Mouse (Mus musculus) liver, embryonic 15.5 days (tissue): ENCODE results near the gene Wasf2. TPM values are rescaled to one million over a fixed set of nuclear protein-coding genes. Genes with fewer than 3 reads are reported as not detected.

Experiments
- ATAC-seq: fragments of 200-750 bp; cut with Nextera tagmentation; 2 replicates; pipeline ENCODE4 v1.8.0; 2017; ENCODE audit warnings: moderate number of reproducible peaks, mild to moderate bottlenecking, moderate library complexity; ENCODE audit not compliant: insufficient read depth
- H3K27ac ChIP-seq: fragments of 300-500 bp; sonication (generic); replicated peaks from 2 replicates; pipeline ENCODE4 v1.5.1; 2015; ENCODE audit warnings: mild to moderate bottlenecking, inconsistent platforms
- H3K27me3 ChIP-seq: fragments of 300-500 bp; sonication (generic); 2 replicates; pipeline ENCODE4 v1.6.1; 2015; ENCODE audit warnings: mild to moderate bottlenecking, inconsistent platforms
- H3K36me3 ChIP-seq: fragments of 300-500 bp; sonication (generic); replicated peaks from 2 replicates; pipeline ENCODE4 v1.6.1; 2015; ENCODE audit warnings: moderate library complexity, mild to moderate bottlenecking, inconsistent platforms
- H3K4me1 ChIP-seq: fragments of 300-500 bp; sonication (generic); replicated peaks from 2 replicates; pipeline ENCODE4 v1.6.1; 2015; ENCODE audit warnings: inconsistent platforms
- H3K4me2 ChIP-seq: fragments of 300-500 bp; sonication (generic); 2 replicates; pipeline ENCODE4 v1.6.1; 2015; ENCODE audit warnings: moderate library complexity, mild to moderate bottlenecking, inconsistent platforms
- H3K4me3 ChIP-seq: fragments of 300-500 bp; sonication (generic); replicated peaks from 2 replicates; pipeline ENCODE4 v1.5.1; 2015; ENCODE audit warnings: mild to moderate bottlenecking, inconsistent platforms
- H3K9ac ChIP-seq: fragments of 300-500 bp; sonication (generic); 2 replicates; pipeline ENCODE4 v1.6.1; 2015; ENCODE audit warnings: moderate library complexity, mild to moderate bottlenecking, inconsistent platforms
- H3K9me3 ChIP-seq: fragments of 300-500 bp; sonication (generic); replicated peaks from 2 replicates; pipeline ENCODE4 v1.6.1; 2016; ENCODE audit warnings: inconsistent platforms
- WGBS: fragments of 180-500 bp; shearing (Covaris S2); methylation state at CpG from one replicate; pipeline ENCODE4 v1.1.7; 2015; ENCODE audit warnings: mixed read lengths; ENCODE audit not compliant: insufficient replicate concordance; 5-methylcytosine and 5-hydroxymethylcytosine counted together
- polyA plus RNA-seq: library from polyadenylated mRNA; unstranded; fragments of >200 nt; fragmentation: Nextera tagmentation; extraction: Ambion mirVana; gene quantifications from 2 replicates; pipeline ENCODE4 v1.2.1, GENCODE M21; 2015

The Wasf2 gene
- polyA plus RNA-seq, result 44.0 and 52.0 TPM in 2 replicates

DNA sequence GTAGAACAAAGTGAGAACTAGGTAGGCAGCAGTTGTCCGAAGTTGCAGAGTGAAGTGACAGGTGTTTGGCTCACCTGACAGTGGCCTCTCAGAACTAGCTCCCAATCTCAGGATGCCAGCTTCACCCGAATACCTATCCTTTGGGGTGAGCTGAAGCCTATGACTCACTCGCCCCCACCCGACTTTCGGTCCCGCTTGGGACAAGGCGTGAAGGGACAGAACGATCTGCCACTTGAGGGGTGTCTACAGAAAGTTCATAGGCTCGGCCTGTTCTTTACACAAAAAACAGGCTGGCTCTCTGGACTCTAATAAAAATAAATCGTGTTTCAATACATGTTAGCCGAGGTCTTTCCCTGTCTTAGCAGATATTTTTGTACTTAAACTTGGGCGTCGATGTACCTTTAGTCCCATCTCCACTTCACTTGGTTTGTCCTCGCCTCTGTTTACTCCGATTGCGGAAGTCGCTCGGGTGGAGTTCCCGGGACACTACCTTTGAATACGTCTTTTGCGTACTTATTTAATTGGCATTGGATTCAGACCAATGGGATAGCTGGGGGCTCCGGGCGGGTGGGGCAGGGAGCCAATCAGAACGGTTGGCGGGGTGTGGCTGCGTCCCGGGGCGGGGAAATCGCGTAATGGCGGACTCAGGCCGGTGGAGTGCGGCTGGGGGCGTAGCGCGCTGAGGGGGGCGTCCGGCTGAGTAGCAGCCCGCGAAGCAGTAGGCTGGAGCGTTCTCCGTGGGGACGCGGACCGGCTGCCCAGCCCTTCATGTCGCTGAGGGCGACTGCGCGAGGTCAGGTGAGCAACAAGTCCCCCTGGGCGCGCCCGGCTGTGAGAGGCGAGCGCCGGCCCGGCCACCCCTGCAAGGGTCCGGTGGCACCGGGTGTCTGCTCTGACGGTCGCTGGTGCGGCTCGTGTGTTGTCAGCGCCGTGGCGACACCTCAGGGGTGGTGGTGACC is at the start of gene Wasf2:
Gene Wasf2, plus strand, starts transcription at position 575 of the 959 bp plus-strand sequence.
- no peaks in the 10 kb centered on the region for H3K27me3 ChIP-seq
- peak within 1 kb of the TSS; percentile 88 for H3K27ac ChIP-seq
- H3K4me1 ChIP-seq, result peaks cover 27% of the 10 kb centered on the region
- peak within 1 kb of the TSS; percentile 98 for H3K4me3 ChIP-seq
- under 1% methylated on average over 65 of the region's 65 CpGs for WGBS
- peak within 1 kb of the TSS; percentile 81 for H3K4me2 ChIP-seq
- H3K9ac ChIP-seq, result peak within 1 kb of the TSS; percentile 97
- peak; percentile 96 for ATAC-seq
- no peaks in the 10 kb centered on the region for H3K9me3 ChIP-seq
- peaks cover 15% of the 10 kb centered on the region for H3K36me3 ChIP-seq

DNA sequence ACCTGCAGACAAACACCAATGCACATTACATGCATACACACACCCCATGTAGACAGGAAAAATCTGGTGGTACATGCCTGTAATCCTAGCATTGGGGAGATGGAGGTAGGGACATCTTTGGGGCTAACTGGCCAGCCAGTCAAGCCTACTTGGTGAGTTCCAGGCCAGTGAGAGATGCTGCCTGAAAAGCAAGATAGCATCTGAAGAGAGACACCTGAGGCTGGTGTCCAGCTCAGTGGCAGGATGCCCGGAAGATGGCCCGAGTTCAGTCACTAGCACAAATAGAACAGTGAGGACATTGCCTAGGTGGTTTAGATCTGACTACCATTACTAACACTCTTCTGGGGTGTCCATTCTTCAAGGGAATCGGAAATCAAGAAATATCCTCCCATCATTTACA is 49.4 kb upstream of the Wasf2 start:
- Histone ChIP-seq H3K27ac (no peak overlapping the region), H3K4me2 (no peak overlapping the region), H3K9me3 (no peaks in the 10 kb centered on the region), H3K4me3 (no peak overlapping the region), H3K27me3 (peaks cover 24% of the 10 kb centered on the region), H3K4me1 (peaks cover 39% of the 10 kb centered on the region), H3K36me3 (0 out of 2 replicates have a peak, but pooled peaks cover 2% of the 10 kb centered on the region), H3K9ac (no peak overlapping the region)
- 75% methylated on average over 3 of the region's 3 CpGs for WGBS
- no peak for ATAC-seq

DNA sequence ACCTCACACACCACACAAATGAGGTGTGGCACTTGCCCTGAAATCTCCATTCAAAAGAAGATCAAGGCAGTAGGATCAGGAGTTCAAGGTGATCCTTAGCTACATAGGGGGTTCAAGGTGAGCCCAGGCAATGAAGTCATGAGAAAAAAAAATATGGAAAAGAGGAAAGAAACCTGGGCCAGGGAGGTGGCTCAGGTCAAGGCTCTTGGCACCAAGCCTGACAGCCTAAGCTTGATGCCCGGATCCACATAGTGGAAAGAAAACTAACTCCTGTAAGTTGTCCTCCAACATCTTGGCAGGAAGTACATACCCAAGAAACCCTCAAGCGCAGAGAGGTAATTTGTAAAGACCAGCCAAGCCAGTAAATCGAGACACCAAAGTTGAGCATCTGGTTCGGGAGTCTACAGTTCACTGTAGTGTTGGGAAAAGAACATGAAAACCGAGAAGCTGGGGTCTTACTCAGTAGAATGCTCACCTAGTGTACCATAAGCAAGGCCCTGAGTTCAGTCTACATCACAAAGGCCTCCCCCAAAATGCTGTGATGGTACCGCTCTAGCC is 48.0 kb upstream of the Wasf2 start:
- H3K4me2 ChIP-seq, result no peak overlapping the region
- H3K4me3 ChIP-seq, result no peak overlapping the region
- peaks cover 31% of the 10 kb centered on the region for H3K27me3 ChIP-seq
- no peak overlapping the region for H3K27ac ChIP-seq
- WGBS, result 77% methylated on average over 6 of the region's 6 CpGs
- 0 out of 2 replicates have a peak, but pooled peaks cover 2% of the 10 kb centered on the region for H3K36me3 ChIP-seq
- H3K9me3 ChIP-seq, result no peaks in the 10 kb centered on the region
- H3K9ac ChIP-seq, result no peak overlapping the region
- ATAC-seq, result no peak
- peaks cover 47% of the 10 kb centered on the region for H3K4me1 ChIP-seq

DNA sequence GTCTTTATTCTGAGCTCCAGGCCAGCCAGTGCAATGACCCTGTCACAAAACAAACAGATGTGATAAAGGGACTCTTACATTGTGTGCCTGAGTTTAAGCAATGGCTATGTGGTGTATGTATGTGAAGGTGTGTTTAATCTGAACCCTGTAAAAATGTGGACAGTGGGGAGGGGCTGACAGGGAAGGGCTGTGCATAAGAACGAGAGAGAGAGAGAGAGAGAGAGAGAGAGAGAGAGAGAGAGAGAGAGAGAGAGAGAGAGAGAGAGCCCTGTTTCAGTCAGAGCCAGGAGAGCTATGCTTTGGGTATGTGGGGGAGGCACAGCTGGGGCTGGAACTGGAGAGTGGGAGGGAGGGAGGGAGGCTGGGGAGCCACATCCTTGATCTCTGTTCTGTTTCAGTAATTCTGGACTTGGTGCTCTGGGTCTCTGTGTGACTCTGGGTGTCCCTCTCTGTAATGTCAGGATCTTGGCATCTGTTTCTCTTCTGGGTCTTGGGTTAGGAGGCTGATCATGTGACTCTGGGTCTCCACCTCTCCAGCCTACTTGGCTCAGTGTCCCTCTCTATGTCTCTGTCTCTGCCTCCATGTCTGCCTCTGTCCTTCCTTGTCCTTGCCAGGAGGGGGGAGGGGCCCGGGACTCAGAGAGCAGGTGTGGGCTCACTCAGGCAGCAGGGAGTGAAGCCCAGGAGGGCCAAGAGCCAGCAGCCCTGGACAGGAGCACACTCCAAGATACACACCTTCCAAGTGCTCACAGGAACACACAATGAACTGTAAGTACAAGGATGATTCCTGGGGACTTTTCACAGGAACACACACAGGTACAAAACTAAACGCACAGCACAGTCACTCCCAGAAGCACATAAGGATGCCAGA is 46.1 kb upstream of the Wasf2 start:
- H3K4me1 ChIP-seq, result peaks cover 47% of the 10 kb centered on the region
- 22% methylated on average over 3 of the region's 3 CpGs for WGBS
- no peak overlapping the region for H3K27ac ChIP-seq
- peaks cover 36% of the 10 kb centered on the region for H3K27me3 ChIP-seq
- H3K9ac ChIP-seq, result no peak overlapping the region
- ATAC-seq, result 0 out of 2 replicates have a peak, but pooled peaks have one; percentile 14
- H3K9me3 ChIP-seq, result no peaks in the 10 kb centered on the region
- no peaks in the 10 kb centered on the region for H3K36me3 ChIP-seq
- H3K4me2 ChIP-seq, result peak overlapping the region; percentile 68
- H3K4me3 ChIP-seq, result no peak overlapping the region

DNA sequence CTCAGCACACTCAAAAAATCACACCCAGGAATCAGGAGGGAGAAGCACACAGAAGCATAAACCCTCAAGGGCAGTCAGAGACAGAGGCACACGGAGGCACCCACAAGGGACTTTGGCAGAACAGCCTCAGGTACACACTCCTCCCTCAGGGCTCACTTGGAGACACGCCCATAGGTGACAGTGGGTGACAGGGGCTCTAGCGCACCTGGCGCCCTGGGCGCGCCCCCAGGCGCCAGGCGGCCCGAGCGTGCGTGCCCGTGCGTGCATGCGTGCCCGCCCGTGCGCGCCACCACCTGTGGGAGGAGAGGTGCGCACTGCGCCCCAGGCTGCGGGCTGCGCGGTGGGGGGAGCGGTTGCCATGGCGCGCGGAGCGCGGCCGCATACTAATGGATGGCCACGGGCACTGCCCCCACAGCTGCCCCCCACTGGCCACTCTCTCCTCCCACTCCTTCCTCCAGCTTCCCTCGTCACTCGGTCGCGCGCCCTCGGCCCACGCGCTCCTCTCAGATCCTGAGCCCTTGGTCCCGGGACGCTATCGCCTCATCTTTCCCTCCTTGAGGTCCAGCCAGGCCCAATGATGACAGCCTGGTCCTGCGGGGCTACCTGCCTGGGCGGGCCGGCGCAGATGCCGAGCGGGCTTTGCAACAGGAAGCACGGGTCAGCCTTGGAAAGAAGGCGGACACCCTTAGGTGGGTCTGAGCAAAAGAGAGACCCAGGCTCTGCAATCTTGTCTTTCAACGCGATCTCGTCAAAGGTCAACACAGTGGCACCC is 45.1 kb upstream of the Wasf2 start:
- Histone ChIP-seq H3K36me3 (no peaks in the 10 kb centered on the region), H3K4me2 (peak overlapping the region; percentile 68), H3K27ac (no peak overlapping the region), H3K9me3 (no peaks in the 10 kb centered on the region), H3K27me3 (peaks cover 43% of the 10 kb centered on the region), H3K9ac (peak overlapping the region; percentile 15; the same call in 1 of the 2 replicates), H3K4me3 (peak overlapping the region; percentile 38), H3K4me1 (peaks cover 40% of the 10 kb centered on the region)
- ATAC-seq, result 0 out of 2 replicates have a peak, but pooled peaks have one; percentile 14
- WGBS, result 3% methylated on average over 53 of the region's 53 CpGs

DNA sequence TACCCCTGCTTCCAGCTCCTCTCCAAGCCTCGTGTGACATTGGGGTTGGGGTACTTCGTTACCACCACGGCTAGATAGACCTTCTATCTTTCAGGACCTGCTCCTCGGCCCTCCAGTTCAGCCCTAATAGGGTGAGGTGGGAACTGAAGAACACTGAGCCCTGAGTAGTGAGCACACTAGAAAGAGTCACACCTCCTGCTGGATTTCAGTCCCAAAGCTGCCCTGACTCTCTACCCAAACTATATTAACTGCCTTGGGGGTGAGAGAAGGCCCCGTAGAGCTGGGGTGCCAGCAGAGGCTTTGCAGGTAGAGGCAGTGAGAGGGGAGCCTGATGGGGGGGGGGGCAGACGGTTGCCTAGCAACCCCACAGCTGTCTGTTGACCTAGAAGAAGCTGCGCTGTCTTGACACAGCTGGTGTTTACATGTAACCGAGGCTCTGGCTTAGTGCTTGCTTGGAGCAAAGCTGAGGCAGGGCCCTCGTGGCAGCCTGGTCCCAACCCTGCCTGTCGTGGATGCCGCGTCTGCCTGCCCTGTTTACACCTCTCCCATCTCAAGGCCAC is 44.4 kb upstream of the Wasf2 start:
- no peak overlapping the region for H3K4me2 ChIP-seq
- peaks cover 50% of the 10 kb centered on the region for H3K27me3 ChIP-seq
- H3K27ac ChIP-seq, result 0 out of 2 replicates have a peak overlapping the region, but pooled peaks have one; percentile 24
- no peaks in the 10 kb centered on the region for H3K36me3 ChIP-seq
- H3K9me3 ChIP-seq, result no peaks in the 10 kb centered on the region
- 35% methylated on average over 12 of the region's 12 CpGs for WGBS
- peaks cover 44% of the 10 kb centered on the region for H3K4me1 ChIP-seq
- ATAC-seq, result no peak
- H3K4me3 ChIP-seq, result no peak overlapping the region
- H3K9ac ChIP-seq, result no peak overlapping the region

DNA sequence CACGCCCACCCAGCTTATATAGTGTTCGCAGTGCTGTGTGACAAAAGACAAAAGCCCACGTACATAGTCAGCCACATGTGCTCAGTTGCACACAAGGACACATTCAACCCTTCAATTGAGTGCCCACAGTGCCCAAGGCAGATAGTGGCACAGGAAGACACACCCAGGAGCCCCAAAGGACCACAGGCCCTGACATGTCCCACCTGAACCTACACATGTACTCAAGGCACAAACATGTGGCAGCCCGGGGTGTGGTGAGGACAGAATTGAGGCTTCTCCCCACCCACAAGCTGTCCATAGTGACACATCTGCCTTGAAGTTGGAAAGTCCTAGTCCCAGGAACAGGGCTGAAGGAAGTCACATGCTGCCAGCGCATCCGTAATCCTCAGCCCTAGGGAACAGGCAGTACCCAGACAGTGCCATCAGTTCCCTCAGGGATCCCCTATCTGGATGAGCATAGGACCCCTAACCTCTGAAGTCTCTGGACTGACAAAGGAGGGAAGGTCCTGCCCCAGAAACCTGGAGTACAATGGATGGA is 43.1 kb upstream of the Wasf2 start:
- H3K36me3 ChIP-seq, result no peaks in the 10 kb centered on the region
- H3K9me3 ChIP-seq, result no peaks in the 10 kb centered on the region
- H3K4me2 ChIP-seq, result no peak overlapping the region
- no peak for ATAC-seq
- H3K9ac ChIP-seq, result no peak overlapping the region
- 74% methylated on average over 6 of the region's 6 CpGs for WGBS
- no peak overlapping the region for H3K27ac ChIP-seq
- peaks cover 56% of the 10 kb centered on the region for H3K4me1 ChIP-seq
- H3K27me3 ChIP-seq, result peaks cover 63% of the 10 kb centered on the region
- no peak overlapping the region for H3K4me3 ChIP-seq

DNA sequence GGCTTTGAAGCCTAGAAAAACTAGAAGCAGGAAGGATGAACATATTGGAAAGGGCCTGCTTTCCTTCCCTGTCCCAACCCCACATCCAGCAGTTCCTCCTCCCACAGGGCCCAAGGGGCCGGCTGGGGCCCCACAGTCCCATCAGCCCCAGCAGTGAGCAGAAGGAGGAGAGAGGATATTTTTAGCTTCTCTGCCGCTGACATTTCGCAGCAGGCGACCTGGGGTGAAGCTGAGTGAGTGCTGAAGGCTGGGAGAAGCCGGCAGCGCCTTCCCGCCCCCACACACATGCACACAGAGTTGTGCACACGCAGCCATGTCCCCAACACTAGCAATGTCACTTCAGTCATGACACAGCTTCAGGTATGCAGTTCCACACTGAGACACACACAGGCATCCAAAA is 42.5 kb upstream of the Wasf2 start:
- Histone ChIP-seq H3K36me3 (no peaks in the 10 kb centered on the region), H3K4me2 (no peak overlapping the region), H3K4me1 (peaks cover 62% of the 10 kb centered on the region), H3K4me3 (no peak overlapping the region), H3K9ac (no peak overlapping the region), H3K27ac (no peak overlapping the region), H3K27me3 (peaks cover 69% of the 10 kb centered on the region), H3K9me3 (no peaks in the 10 kb centered on the region)
- no peak for ATAC-seq
- 14% methylated on average over 8 of the region's 8 CpGs for WGBS

DNA sequence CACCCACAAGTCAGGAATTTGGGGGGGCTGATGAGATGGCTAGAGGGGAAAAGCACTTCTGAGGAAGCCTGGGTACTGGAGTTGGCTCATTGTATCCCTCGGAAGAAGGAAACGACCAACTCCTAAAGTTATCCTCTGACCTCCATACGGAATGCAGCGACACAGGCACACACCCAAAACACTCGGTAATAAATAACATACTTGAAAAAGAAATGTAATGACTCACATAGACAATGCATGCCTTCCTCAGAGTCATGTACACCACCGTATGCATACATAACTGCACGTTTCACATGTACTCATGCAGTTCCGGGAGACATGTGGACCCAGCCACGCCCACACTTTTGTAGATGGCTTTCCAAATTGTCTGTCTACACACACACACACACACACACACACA is 41.0 kb upstream of the Wasf2 start:
- Histone ChIP-seq H3K27me3 (peaks cover 75% of the 10 kb centered on the region), H3K4me1 (peaks cover 72% of the 10 kb centered on the region), H3K9me3 (no peaks in the 10 kb centered on the region), H3K9ac (no peak overlapping the region), H3K27ac (no peak overlapping the region), H3K36me3 (no peaks in the 10 kb centered on the region), H3K4me2 (no peak overlapping the region), H3K4me3 (no peak overlapping the region)
- ATAC-seq, result no peak
- WGBS, result 72% methylated on average over 9 of the region's 9 CpGs

DNA sequence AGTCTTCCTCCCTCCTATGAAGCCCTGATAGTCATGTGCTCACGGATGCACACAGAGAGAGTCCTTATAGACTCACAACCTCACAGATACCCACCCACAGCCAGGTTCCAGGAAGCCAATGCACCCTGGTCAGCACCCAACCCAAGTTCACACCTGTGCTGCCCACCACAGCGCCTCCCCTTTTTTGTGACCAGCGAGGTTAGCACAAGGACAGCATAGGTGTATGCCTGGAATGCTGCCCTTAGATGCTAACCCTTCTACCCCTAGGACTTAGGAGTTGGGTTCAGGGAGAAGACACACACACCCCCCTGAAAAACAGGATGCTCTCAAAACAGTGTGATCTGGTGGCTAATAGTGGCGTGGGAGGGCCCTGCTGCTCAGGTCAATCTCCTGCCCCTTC is 40.5 kb upstream of the Wasf2 start:
- peaks cover 75% of the 10 kb centered on the region for H3K27me3 ChIP-seq
- H3K4me1 ChIP-seq, result peaks cover 72% of the 10 kb centered on the region
- no peak overlapping the region for H3K4me2 ChIP-seq
- ATAC-seq, result no peak
- WGBS, result 73% methylated on average over 4 of the region's 4 CpGs
- H3K4me3 ChIP-seq, result no peak overlapping the region
- H3K36me3 ChIP-seq, result no peaks in the 10 kb centered on the region
- H3K9ac ChIP-seq, result no peak overlapping the region
- 0 out of 2 replicates have a peak overlapping the region, but pooled peaks have one; percentile 48 for H3K27ac ChIP-seq
- H3K9me3 ChIP-seq, result no peaks in the 10 kb centered on the region
